Mouse (Mus musculus) intestine, postnatal 0 days (tissue): ENCODE measurements around the gene Fgf15. TPM values are rescaled to one million over a fixed set of nuclear protein-coding genes. Genes with fewer than 3 reads are reported as not detected.

ENCODE experiments used
- ATAC-seq: fragments of 200-750 bp; cut with Nextera tagmentation; 2 replicates; pipeline ENCODE4 v1.8.0; 2017; ENCODE audit warnings: mild to moderate bottlenecking, moderate TSS enrichment, moderate library complexity
- H3K27ac ChIP-seq: fragments of 300-500 bp; sonication (generic); 2 replicates; pipeline ENCODE4 v1.5.1; 2014; ENCODE audit warnings: mild to moderate bottlenecking, low read depth, low read length, moderate library complexity
- H3K27me3 ChIP-seq: fragments of 300-500 bp; sonication (generic); replicated peaks from 2 replicates; pipeline ENCODE4 v1.6.1; 2014; ENCODE audit warnings: low read length, mixed read lengths; ENCODE audit not compliant: control insufficient read depth, insufficient read depth
- H3K36me3 ChIP-seq: fragments of 300-500 bp; sonication (generic); 2 replicates; pipeline ENCODE4 v1.6.1; 2014; ENCODE audit warnings: mild to moderate bottlenecking, moderate library complexity; ENCODE audit not compliant: control insufficient read depth, insufficient read depth
- H3K4me1 ChIP-seq: fragments of 300-500 bp; sonication (generic); replicated peaks from 2 replicates; pipeline ENCODE4 v1.6.1; 2014; ENCODE audit warnings: antibody characterized with exemption, low read length, mixed read lengths; ENCODE audit not compliant: control insufficient read depth, insufficient read depth
- H3K4me2 ChIP-seq: fragments of 300-500 bp; sonication (generic); replicated peaks from 2 replicates; pipeline ENCODE4 v1.6.1; 2014; ENCODE audit warnings: low read depth, mild to moderate bottlenecking, moderate library complexity
- H3K4me3 ChIP-seq: fragments of 300-500 bp; sonication (generic); 2 replicates; pipeline ENCODE4 v1.5.1; 2014; ENCODE audit warnings: low read depth, low read length
- H3K9ac ChIP-seq: fragments of 300-500 bp; sonication (generic); 2 replicates; pipeline ENCODE4 v1.6.1; 2014; ENCODE audit warnings: mild to moderate bottlenecking, low read depth, low read length
- H3K9me3 ChIP-seq: fragments of 300-500 bp; sonication (generic); 2 replicates; pipeline ENCODE4 v1.6.1; 2016; ENCODE audit warnings: mixed run types; ENCODE audit not compliant: control insufficient read depth
- CTCF ChIP-seq: sonication (generic); IDR thresholded peaks from 2 replicates; pipeline ENCODE4 v1.5.1; 2016; ENCODE audit warnings: low read depth, mild to moderate bottlenecking, control low read depth, antibody characterized with exemption, moderate library complexity
- WGBS: fragments of 180-500 bp; shearing (Covaris S2); extraction: QIAGEN DNeasy Blood & Tissue Kit; methylation state at CpG from one replicate; pipeline ENCODE4 v1.1.7; 2014; 5-methylcytosine and 5-hydroxymethylcytosine counted together
- polyA plus RNA-seq: library from polyadenylated mRNA; unstranded; fragments of >200 nt; fragmentation: Nextera tagmentation; extraction: Ambion mirVana; gene quantifications from 2 replicates; pipeline ENCODE4 v1.2.1, GENCODE M21; 2015

Fgf15 gene
- polyA plus RNA-seq, 1 experiment from 2014 or later: 51.7 TPM

GRCm38 (mm10) chr7:144932389-144932937, 36.1 kb downstream of the Fgf15 start:
- H3K9ac ChIP-seq: no peak overlapping the region
- H3K9me3 ChIP-seq: no peaks in the 10 kb centered on the region
- H3K4me3 ChIP-seq: no peak overlapping the region
- no peaks in the 10 kb centered on the region for H3K4me1 ChIP-seq
- H3K4me2 ChIP-seq: no peak overlapping the region
- H3K27ac ChIP-seq: no peak overlapping the region
- 75% methylated on average over 18 of the region's 18 CpGs for WGBS
- ATAC-seq: no peak
- H3K36me3 ChIP-seq: peaks cover 54% of the 10 kb centered on the region
- TF ChIP-seq CTCF: no peak
- H3K27me3 ChIP-seq: no peaks in the 10 kb centered on the region

- no peaks in the 10 kb centered on the region for H3K4me1 ChIP-seq
- H3K9me3 ChIP-seq: no peaks in the 10 kb centered on the region
- no peak overlapping the region for H3K4me3 ChIP-seq
- ATAC-seq: no peak
- WGBS: 87% methylated on average over 3 of the region's 3 CpGs
- TF ChIP-seq CTCF: no peak
- no peak overlapping the region for H3K4me2 ChIP-seq
- no peaks in the 10 kb centered on the region; the same call in 1 of the 2 replicates for H3K27me3 ChIP-seq
- H3K36me3 ChIP-seq: peaks cover 54% of the 10 kb centered on the region
- no peak overlapping the region for H3K27ac ChIP-seq
- H3K9ac ChIP-seq: no peak overlapping the region
Observed at GRCm38 (mm10) chr7:144933336-144933735, 37.0 kb downstream of the Fgf15 start.

DNA sequence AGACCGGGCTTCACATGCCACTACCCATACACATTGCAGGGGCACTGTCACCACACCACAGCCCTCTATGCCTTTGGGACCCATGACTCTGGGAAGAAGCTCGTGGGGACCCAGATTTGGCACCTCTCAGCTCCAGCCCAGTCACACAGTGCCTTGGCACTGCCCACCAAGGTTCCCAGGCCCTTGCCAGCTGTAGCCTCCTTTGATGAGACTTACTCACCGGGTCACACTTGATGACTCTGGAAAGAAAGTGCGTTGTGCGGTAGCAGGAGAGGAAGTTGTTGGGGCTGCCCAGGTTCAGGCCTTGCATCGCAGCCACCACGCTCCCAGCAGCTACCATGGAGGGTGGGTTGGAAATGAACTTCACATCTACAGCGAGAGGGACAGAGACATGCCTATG, 37.5 kb downstream of the Fgf15 start:
- ATAC-seq: no peak
- no peak overlapping the region for H3K27ac ChIP-seq
- H3K4me3 ChIP-seq: no peak overlapping the region
- no peaks in the 10 kb centered on the region for H3K9me3 ChIP-seq
- H3K36me3 ChIP-seq: peaks cover 54% of the 10 kb centered on the region
- no peak overlapping the region for H3K4me2 ChIP-seq
- H3K4me1 ChIP-seq: no peaks in the 10 kb centered on the region
- no peak for TF ChIP-seq CTCF
- no peak overlapping the region for H3K9ac ChIP-seq
- no peaks in the 10 kb centered on the region; the same call in 1 of the 2 replicates for H3K27me3 ChIP-seq
- WGBS: 88% methylated on average over 8 of the region's 8 CpGs

DNA sequence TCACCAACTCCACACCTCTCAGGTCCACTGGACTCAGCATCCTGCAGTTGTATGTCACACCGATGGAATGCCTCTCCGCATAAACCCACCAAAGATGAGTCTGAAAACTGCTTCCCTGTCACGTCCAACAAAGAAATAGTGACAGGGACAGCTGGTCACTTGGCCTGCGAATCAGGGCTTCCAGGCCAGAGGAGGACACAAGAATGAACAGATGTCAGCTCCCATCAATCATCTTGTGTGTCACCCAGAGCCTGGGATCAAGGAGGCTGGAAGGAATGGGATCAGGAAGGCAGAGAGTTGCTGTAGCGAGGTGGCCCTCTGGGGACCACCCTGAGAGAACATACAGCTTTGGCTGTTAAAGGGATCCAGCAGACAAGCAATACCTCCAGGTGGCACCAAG, 38.6 kb downstream of the Fgf15 start:
- no peak for TF ChIP-seq CTCF

GRCm38 (mm10) chr7:144935563-144935962, 39.2 kb downstream of the Fgf15 start:
- no peak overlapping the region for H3K27ac ChIP-seq
- no peaks in the 10 kb centered on the region; the same call in 1 of the 2 replicates for H3K27me3 ChIP-seq
- H3K9me3 ChIP-seq: no peaks in the 10 kb centered on the region
- 54% methylated on average over 5 of the region's 5 CpGs for WGBS
- H3K4me1 ChIP-seq: peaks cover 10% of the 10 kb centered on the region; the same call in 1 of the 2 replicates
- H3K4me3 ChIP-seq: no peak overlapping the region
- no peak for ATAC-seq
- peak; percentile 78 for TF ChIP-seq CTCF
- H3K36me3 ChIP-seq: peaks cover 40% of the 10 kb centered on the region
- no peak overlapping the region for H3K4me2 ChIP-seq
- no peak overlapping the region for H3K9ac ChIP-seq

More for the DNA sequence above, 38.6 kb downstream of the Fgf15 start:
- no peaks in the 10 kb centered on the region; the same call in 1 of the 2 replicates for H3K27me3 ChIP-seq
- no peak overlapping the region; the same call in 1 of the 2 replicates for H3K27ac ChIP-seq
- H3K4me3 ChIP-seq: no peak overlapping the region
- peaks cover 43% of the 10 kb centered on the region for H3K36me3 ChIP-seq
- H3K9ac ChIP-seq: no peak overlapping the region
- 77% methylated on average over 5 of the region's 5 CpGs for WGBS
- no peak overlapping the region for H3K4me2 ChIP-seq
- H3K9me3 ChIP-seq: no peaks in the 10 kb centered on the region
- no peak for ATAC-seq
- peaks cover 6% of the 10 kb centered on the region; the same call in 1 of the 2 replicates for H3K4me1 ChIP-seq

- WGBS: 90% methylated on average over 4 of the region's 4 CpGs
- Histone ChIP-seq H3K4me1 (peaks cover 10% of the 10 kb centered on the region; the same call in 1 of the 2 replicates), H3K4me3 (no peak overlapping the region), H3K36me3 (peaks cover 36% of the 10 kb centered on the region), H3K9ac (no peak overlapping the region), H3K9me3 (no peaks in the 10 kb centered on the region), H3K27me3 (no peaks in the 10 kb centered on the region; the same call in 1 of the 2 replicates), H3K4me2 (no peak overlapping the region), H3K27ac (no peak overlapping the region; the same call in 1 of the 2 replicates)
- ATAC-seq: no peak
- TF ChIP-seq CTCF: no peak
Observed at GRCm38 (mm10) chr7:144936311-144936880, 40.1 kb downstream of the Fgf15 start.
